ENCODE assay signal across 1 mouse cellular context in the genomic region with DNA sequence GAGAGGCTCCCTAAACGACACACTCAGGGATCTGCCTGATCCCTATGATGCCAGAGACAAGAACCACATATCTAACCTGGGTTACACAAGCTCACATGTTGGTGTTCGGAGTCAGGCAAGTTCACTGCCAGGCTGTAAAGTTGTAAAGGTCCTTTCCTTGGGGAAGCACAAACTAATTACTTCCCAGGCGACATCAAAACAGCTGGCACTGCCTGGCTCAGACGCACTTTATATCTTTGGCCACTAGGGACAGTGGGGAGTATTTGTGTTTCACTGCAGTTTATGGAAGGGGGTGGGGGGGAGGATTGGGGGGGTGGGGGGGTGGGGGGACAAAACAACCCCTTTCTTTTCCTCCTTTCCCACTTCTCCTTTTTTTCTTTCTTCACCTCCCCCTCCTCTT.
TF ChIP-seq lines count a peak whose summit lies in the region.

No protein-coding gene starts in this region.

TF ChIP-seq in MEL, 35 proteins besides CTCF, POLR2A, EP300 and RAD21:
- TF ChIP-seq TBP (IDR thresholded peaks at IDR 0.05; ENCODE audit: low read depth, low read length) (no peak), MXI1 (IDR thresholded peaks at IDR 0.05; ENCODE audit: low read depth, low read length) (no peak), NELFE (IDR thresholded peaks at IDR 0.05; ENCODE audit: low read depth, low read length) (no peak), SIN3A (IDR thresholded peaks at IDR 0.05; ENCODE audit: low read length) (no peak)
